Mouse (Mus musculus): ENCODE data around the gene Ilf3. TPM values are rescaled to one million over a fixed set of nuclear protein-coding genes. Genes with fewer than 3 reads are reported as not detected.

Ilf3 gene
- total RNA-seq, 2 experiments from 2014 or later: 17.2 to 19.4 TPM

DNA sequence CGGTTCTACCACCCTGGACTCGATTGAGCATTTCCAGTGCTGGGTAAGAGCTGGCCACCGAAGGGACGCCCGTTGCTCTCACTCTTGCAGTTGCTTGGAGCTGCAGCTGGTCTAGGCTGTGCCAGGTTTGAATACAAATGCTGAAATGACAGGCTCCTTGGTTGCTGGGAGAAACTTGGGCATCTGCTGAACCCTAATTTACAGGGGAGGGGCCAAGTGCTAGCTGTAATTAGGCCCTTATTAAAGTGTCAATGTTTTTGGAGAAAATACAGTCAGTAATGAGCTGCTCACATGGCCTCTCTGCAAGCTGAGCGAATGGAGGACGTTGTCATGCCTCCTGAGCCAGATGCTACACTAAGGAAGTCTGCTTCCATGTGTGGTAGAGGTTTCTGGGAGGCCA, 63.1 kb downstream of the Ilf3 start:
- intact Hi-C loops (cut with DNase I): no loop called here
- no peak for DNase-seq

DNA sequence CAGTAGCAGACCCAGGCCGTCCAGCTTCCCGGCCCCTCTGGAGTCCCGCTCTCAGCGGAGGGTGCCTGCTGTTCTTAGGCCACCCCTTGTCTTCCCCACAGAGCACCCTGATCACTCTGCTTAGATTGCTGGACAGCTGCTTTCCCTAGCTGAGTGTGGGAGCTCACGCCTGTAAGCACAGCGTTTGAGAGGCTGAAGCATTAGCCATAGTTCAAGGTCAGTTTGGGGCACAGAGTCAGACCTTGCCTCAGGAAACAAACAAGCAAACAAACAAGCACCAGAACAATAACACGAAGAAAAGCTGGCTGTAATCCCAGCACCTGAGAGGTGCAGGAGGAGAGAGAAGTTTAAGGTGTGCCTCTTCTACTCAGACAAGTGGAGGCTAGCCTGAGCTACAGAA, 64.4 kb downstream of the Ilf3 start:
- intact Hi-C loops (cut with DNase I): no loop called here
- DNase-seq: no peak

GRCm38 (mm10) chr9:21433766-21434165, 66.1 kb downstream of the Ilf3 start:
- no peak for DNase-seq
- intact Hi-C loops (cut with DNase I): no loop called here

DNA sequence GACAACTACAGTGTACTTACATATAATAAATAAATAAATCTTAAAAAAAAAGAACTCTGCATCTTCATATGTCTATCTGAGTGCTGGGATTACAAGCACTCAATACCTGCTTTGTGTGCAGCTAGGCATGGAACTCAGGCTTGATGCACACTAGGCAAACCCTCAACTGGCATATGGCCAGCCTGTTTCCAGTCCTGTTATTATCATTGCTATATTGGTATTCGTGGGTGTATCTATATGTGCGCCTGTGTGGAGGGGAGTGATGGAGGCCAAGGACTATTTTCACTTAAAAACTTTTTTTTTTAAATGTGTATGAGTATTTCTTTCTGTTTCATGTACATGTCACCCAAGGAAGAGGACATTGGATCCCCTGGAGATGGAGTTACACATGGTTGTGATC, 66.7 kb downstream of the Ilf3 start:
- intact Hi-C loops (cut with DNase I): no loop called here
- DNase-seq: no peak

DNA sequence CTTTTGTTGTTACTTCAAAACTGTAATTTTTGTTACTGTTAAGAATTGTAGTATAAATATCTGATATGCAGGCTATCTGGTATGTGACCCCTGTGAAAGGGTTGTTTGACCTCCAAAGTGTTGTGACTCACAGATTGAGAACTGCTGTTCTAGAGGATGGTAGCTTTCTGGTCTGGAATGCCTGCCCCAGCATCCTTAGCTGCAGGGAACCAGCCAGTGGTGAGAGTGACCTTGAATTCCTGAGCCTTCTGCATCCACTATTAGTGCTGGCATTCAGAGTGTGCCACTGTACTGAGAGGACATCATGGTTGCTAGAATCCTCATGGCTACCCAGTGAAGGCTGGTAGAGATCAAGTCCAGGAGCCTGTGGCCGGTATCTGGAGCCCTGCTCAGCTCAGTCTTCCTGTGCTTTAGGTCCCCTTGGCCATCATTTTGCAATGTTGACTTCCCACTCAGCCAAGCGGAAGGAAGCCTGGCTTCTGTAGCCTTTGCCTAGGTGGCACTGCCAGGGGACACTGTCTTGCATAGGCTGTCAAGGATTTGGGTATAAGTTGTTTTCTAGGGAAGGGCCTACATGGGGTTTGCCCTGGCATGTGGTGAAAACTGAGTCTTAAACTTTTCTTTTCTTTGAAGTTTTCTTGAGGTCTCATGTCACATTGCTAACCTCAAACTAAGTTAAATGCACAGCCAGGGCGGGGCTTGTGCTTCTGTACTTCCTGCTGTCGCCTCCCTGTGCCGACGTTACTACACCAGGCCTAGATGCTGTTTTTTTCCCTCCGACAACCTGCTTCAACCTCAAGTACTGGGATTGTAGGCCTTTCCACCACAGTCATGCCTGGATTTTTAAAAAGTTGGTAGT, 68.3 kb downstream of the Ilf3 start:
- DNase-seq: no peak
- intact Hi-C loops (cut with DNase I): no loop called here

GRCm38 (mm10) chr9:21437577-21437976, 69.9 kb downstream of the Ilf3 start:
- no peak for DNase-seq
- intact Hi-C loops (cut with DNase I): no loop called here

DNA sequence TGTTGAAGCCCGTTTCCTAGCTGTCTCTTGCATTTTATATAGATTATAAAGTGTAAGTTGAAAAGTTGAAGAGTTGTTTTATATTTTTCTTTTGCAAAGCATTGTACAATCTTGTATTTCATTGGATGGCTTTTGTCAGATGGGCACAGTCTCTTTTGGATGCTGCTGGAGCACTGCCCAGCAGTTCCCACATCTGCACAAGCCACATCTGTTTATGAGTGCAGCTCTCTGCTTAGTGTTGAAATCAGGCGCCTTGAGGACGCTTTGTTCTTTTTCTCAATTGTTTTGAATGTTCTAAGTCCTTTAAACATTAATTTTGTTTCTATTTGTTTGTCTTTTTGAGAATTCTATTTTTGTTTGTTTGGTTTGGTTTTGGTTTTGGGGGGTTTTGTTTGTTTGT, 70.5 kb downstream of the Ilf3 start:
- intact Hi-C loops (cut with DNase I): no loop called here
- DNase-seq: peak in 1 of 2 experiments; percentile 57

GRCm38 (mm10) chr9:21439456-21439855, 71.8 kb downstream of the Ilf3 start:
- no peak for DNase-seq
- intact Hi-C loops (cut with DNase I): no loop called here

GRCm38 (mm10) chr9:21439914-21440313, 72.2 kb downstream of the Ilf3 start:
- intact Hi-C loops (cut with DNase I): no loop called here
- no peak for DNase-seq

- DNase-seq: no peak
- intact Hi-C loops (cut with DNase I): no loop called here
Measured at GRCm38 (mm10) chr9:21440387-21440786, 72.7 kb downstream of the Ilf3 start.

- intact Hi-C loops (cut with DNase I): no loop called here
Measured at GRCm38 (mm10) chr9:21443853-21444252, 76.2 kb downstream of the Ilf3 start.

GRCm38 (mm10) chr9:21444574-21444973, 76.9 kb downstream of the Ilf3 start:
- no peak for DNase-seq
- intact Hi-C loops (cut with DNase I): no loop called here

More at GRCm38 (mm10) chr9:21443853-21444252, 76.2 kb downstream of the Ilf3 start:
- no peak for DNase-seq

DNA sequence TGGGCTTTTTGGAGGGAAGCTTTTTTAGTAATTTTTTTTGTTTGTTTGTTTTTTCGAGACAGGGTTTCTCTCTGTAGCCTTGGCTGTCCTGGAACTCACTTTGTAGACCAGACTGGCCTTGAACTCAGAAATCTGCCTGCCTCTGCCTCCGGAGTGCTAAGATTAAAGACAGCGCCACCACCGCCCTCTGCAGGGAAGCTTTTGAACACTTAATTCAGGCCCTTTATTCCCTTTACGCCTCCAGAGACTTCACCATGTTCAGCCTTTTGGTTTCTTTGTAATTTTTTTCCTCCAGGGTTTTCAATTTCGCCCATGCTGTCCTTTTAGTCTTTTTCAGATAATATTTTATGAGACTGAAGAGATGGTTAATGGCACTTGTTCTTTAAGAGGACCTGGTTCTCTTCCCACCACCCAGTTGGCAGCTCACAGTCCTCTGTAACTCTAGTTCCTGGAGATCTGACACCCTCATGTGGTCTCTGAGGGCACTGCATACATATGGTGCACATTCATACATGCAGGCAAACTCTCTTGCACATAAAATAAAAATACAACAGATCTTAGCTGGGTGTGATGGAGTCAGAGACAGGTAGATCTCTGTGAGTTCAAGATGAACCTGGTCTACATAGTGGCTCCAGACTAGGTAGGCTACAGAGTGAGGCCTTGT, 77.5 kb downstream of the Ilf3 start:
- intact Hi-C loops (cut with DNase I): no loop called here
- DNase-seq: no peak

- intact Hi-C loops (cut with DNase I): no loop called here
- no peak for DNase-seq
Measured at GRCm38 (mm10) chr9:21447778-21448177, 80.1 kb downstream of the Ilf3 start.

GRCm38 (mm10) chr9:21449710-21450109, 82.0 kb downstream of the Ilf3 start:
- DNase-seq: no peak

GRCm38 (mm10) chr9:21450270-21450669, 82.6 kb downstream of the Ilf3 start:
- no peak for DNase-seq

More at GRCm38 (mm10) chr9:21449710-21450109, 82.0 kb downstream of the Ilf3 start:
- intact Hi-C loops (cut with DNase I): no loop called here

DNA sequence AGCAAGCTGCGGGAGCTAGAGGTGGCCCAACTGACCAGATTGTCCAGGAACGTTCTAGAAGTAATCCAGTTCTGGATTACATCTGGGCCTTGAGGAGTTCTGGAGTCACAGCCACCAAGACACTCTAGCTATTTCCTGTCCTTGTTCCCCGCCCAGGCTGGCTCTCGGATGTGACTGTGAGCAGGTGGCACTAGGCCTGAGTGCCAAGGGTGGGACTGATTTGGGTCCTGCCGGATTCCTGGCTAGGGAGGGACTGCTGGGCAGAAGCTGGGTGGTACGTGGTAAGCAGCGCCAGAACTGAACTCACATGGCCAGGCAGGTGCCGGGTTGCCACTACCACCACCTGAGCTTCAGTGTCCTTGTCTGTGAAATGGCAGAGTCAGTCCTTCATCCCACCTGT, 83.7 kb downstream of the Ilf3 start:
- intact Hi-C loops (cut with DNase I): no loop called here
- DNase-seq: no peak

More at GRCm38 (mm10) chr9:21450270-21450669, 82.6 kb downstream of the Ilf3 start:
- intact Hi-C loops (cut with DNase I): no loop called here

DNA sequence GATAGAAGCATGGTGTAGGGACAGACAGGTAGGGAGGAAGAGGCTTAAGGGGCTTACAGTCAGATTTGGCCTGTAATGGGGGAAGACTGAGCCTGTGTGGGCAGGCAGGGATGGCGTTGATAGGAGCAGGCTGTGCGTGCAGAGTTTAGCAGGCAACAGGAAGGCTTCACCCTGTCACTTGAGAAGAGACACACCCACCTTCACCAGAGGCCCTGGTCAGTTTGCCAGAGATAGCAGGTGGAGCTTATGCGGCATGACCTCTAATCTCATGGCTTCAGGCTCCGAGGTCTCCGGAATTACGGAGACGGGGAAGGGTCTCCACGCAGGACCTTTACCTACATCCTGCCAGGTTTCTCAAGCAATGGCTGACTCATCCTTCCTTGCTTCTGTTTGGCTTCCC, 84.2 kb downstream of the Ilf3 start:
- intact Hi-C loops (cut with DNase I): no loop called here
- no peak for DNase-seq

GRCm38 (mm10) chr9:21453003-21453402, 85.3 kb downstream of the Ilf3 start:
- DNase-seq: no peak
- intact Hi-C loops (cut with DNase I): no loop called here

- intact Hi-C loops (cut with DNase I): no loop called here
- DNase-seq: no peak
Measured at GRCm38 (mm10) chr9:21453459-21453858, 85.8 kb downstream of the Ilf3 start.

DNA sequence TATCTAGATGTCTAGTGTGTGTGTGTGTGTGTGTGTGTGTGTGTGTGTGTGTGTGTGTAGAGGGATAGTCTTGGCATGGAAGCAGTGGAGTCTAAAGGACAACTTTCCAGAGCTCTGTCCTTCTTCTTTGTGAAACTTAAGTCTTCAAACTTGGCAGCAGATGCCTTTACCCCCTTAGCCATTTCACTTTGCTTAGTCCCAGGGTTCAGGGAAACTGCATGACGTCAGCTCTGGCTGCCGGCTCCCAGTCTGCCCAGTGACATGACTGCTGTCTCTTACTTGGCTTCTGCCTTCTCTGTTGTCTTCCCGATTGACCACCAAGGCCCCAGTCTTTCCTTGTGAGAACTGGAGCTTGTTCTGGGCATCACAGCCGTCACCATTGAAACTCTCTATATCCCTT, 86.9 kb downstream of the Ilf3 start:
- no peak for DNase-seq
- intact Hi-C loops (cut with DNase I): no loop called here

Measured in gastrocnemius, postnatal 36 days (tissue).